In genomic region chr2:161882580-161882979, GRCm38 (mm10) we compare ENCODE assay signal across 19 mouse cellular contexts.
"Had no signal": no experiment of that assay in that cellular context is flagged by ENCODE, and none has a peak within 500 bp of the region (broad histone marks: within the 10 kb centered on the region; RNA-seq: fewer than 3 reads in every experiment).

No protein-coding gene starts in this region.

- H3K36me3 ChIP-seq: limb, embryonic 13.5 days; liver, embryonic 12.5 days; liver, embryonic 15.5 days; lung, embryonic 15.5 days; midbrain, embryonic 10.5 days; midbrain, embryonic 13.5 days; neural tube, embryonic 12.5 days; neural tube, embryonic 15.5 days had no signal

- H3K4me1 ChIP-seq: limb, embryonic 13.5 days; liver, embryonic 12.5 days; liver, embryonic 15.5 days; lung, embryonic 15.5 days; megakaryocyte, embryonic 14.5 days; midbrain, embryonic 10.5 days; midbrain, embryonic 13.5 days; neural tube, embryonic 12.5 days; neural tube, embryonic 15.5 days had no signal

- DNase-seq: kidney, postnatal 25 days; layer of hippocampus, adult 9-11 months; liver; lung, adult 18-20 months; lung, postnatal 10 days; lung, postnatal 36 days; thymus, adult 18-20 months; thymus, postnatal 36 days had no signal

- H3K4me3 ChIP-seq: layer of hippocampus, adult 2 months; limb, embryonic 13.5 days; liver, embryonic 12.5 days; liver, embryonic 15.5 days; lung, embryonic 15.5 days; megakaryocyte, embryonic 14.5 days; midbrain, embryonic 10.5 days; midbrain, embryonic 13.5 days; neural tube, embryonic 12.5 days; neural tube, embryonic 15.5 days had no signal

- H3K27me3 ChIP-seq: limb, embryonic 13.5 days; liver, embryonic 12.5 days; liver, embryonic 15.5 days; lung, embryonic 15.5 days; megakaryocyte, embryonic 14.5 days; midbrain, embryonic 13.5 days; neural tube, embryonic 12.5 days; neural tube, embryonic 15.5 days had no signal

- H3K27ac ChIP-seq: kidney, postnatal 0 days; layer of hippocampus, adult 2 months; limb, embryonic 13.5 days; liver, embryonic 12.5 days; liver, embryonic 15.5 days; lung, embryonic 15.5 days; midbrain, embryonic 10.5 days; midbrain, embryonic 13.5 days; neural tube, embryonic 12.5 days; neural tube, embryonic 15.5 days had no signal

- H3K9ac ChIP-seq: limb, embryonic 13.5 days; liver, embryonic 12.5 days; liver, embryonic 15.5 days; lung, embryonic 15.5 days; midbrain, embryonic 13.5 days; neural tube, embryonic 12.5 days; neural tube, embryonic 15.5 days had no signal

- H3K4me2 ChIP-seq: limb, embryonic 13.5 days; liver, embryonic 12.5 days; liver, embryonic 15.5 days; lung, embryonic 15.5 days; midbrain, embryonic 13.5 days; neural tube, embryonic 12.5 days; neural tube, embryonic 15.5 days had no signal

- H3K9me3 ChIP-seq: limb, embryonic 13.5 days; liver, embryonic 12.5 days; liver, embryonic 15.5 days; lung, embryonic 15.5 days; midbrain, embryonic 10.5 days; midbrain, embryonic 13.5 days; neural tube, embryonic 12.5 days; neural tube, embryonic 15.5 days had no signal

- ATAC-seq: liver, embryonic 12.5 days; midbrain, embryonic 13.5 days had no signal
